Mouse (Mus musculus) embryonic facial prominence, embryonic 11.5 days (tissue): ENCODE data around the gene Foxd1. TPM values are rescaled to one million over a fixed set of nuclear protein-coding genes. Genes with fewer than 3 reads are reported as not detected.
A peak's percentile ranks its signal among the peaks of the same experiment; 100 is the strongest.

ENCODE experiments used
- ATAC-seq: fragments of 200-750 bp; cut with Nextera tagmentation; replicated peaks from 2 replicates; pipeline ENCODE4 v1.8.0; 2017; ENCODE audit warnings: low read depth; ENCODE audit not compliant: insufficient number of reproducible peaks, low FRiP score, low TSS enrichment
- DNase-seq: peaks from one replicate; pipeline ENCODE4 v3.0.0-alpha.2; 2015; ENCODE audit warnings: low spot score
- H3K27ac ChIP-seq: fragments of 300-500 bp; sonication (generic); replicated peaks from 2 replicates; pipeline ENCODE4 v1.5.1; 2014; ENCODE audit warnings: mild to moderate bottlenecking, low read depth, low read length, control low read depth
- H3K27me3 ChIP-seq: fragments of 300-500 bp; sonication (generic); 2 replicates; pipeline ENCODE4 v1.6.1; 2014; ENCODE audit warnings: mild to moderate bottlenecking, low read length, moderate library complexity, mixed read lengths; ENCODE audit not compliant: control insufficient read depth, insufficient read depth
- H3K36me3 ChIP-seq: fragments of 300-500 bp; sonication (generic); replicated peaks from 2 replicates; pipeline ENCODE4 v1.6.1; 2014; ENCODE audit warnings: low read depth, mild to moderate bottlenecking, low read length, moderate library complexity, mixed read lengths; ENCODE audit not compliant: control insufficient read depth, insufficient read depth
- H3K4me1 ChIP-seq: fragments of 300-500 bp; sonication (generic); 2 replicates; pipeline ENCODE4 v1.6.1; 2014; ENCODE audit warnings: low read length, mixed read lengths; ENCODE audit not compliant: control insufficient read depth, insufficient read depth
- H3K4me2 ChIP-seq: fragments of 300-500 bp; sonication (generic); 2 replicates; pipeline ENCODE4 v1.6.1; 2014; ENCODE audit warnings: low read depth, mild to moderate bottlenecking, control low read depth, low read length, moderate library complexity
- H3K4me3 ChIP-seq: fragments of 300-500 bp; sonication (generic); 2 replicates; pipeline ENCODE4 v1.5.1; 2014; ENCODE audit warnings: low read depth, low read length, control low read depth
- H3K9ac ChIP-seq: fragments of 300-500 bp; sonication (generic); replicated peaks from 2 replicates; pipeline ENCODE4 v1.6.1; 2014; ENCODE audit warnings: mild to moderate bottlenecking, control low read depth, low read length
- H3K9me3 ChIP-seq: fragments of 300-500 bp; sonication (generic); replicated peaks from 2 replicates; pipeline ENCODE4 v1.6.1; 2016; ENCODE audit warnings: mild to moderate bottlenecking, low read length, inconsistent platforms, mixed read lengths; ENCODE audit not compliant: control insufficient read depth
- WGBS: fragments of 180-500 bp; shearing (Covaris S2); extraction: QIAGEN DNeasy Blood & Tissue Kit; methylation state at CpG from one replicate; pipeline ENCODE4 v1.1.7; 2014; 5-methylcytosine and 5-hydroxymethylcytosine counted together
- polyA plus RNA-seq: library from polyadenylated mRNA; unstranded; fragments of >200 nt; fragmentation: Nextera tagmentation; extraction: Ambion mirVana; gene quantifications from 2 replicates; pipeline ENCODE4 v1.2.1, GENCODE M21; 2014

Foxd1 gene
- polyA plus RNA-seq, 1 experiment from 2014 or later: 8.2 TPM

- WGBS: 4% methylated on average over 4 of the region's 4 CpGs
- peaks cover 41% of the 10 kb centered on the region for H3K27me3 ChIP-seq
- H3K4me2 ChIP-seq: no peak overlapping the region
- H3K36me3 ChIP-seq: no peaks in the 10 kb centered on the region
- H3K27ac ChIP-seq: no peak overlapping the region
- H3K4me3 ChIP-seq: no peak overlapping the region
- ATAC-seq (no peak), DNase-seq (peak; percentile 60)
- H3K9ac ChIP-seq: no peak overlapping the region
- no peaks in the 10 kb centered on the region for H3K9me3 ChIP-seq
- peaks cover 8% of the 10 kb centered on the region for H3K4me1 ChIP-seq
These were observed 9.0 kb downstream of the Foxd1 start for GRCm38 (mm10) chr13:98363046-98363445.

- H3K36me3 ChIP-seq: no peaks in the 10 kb centered on the region
- H3K4me2 ChIP-seq: no peak overlapping the region
- ATAC-seq (no peak), DNase-seq (peak; percentile 36)
- peaks cover 8% of the 10 kb centered on the region for H3K4me1 ChIP-seq
- no peak overlapping the region for H3K27ac ChIP-seq
- no peaks in the 10 kb centered on the region for H3K9me3 ChIP-seq
- 2% methylated on average over 8 of the region's 8 CpGs for WGBS
- H3K9ac ChIP-seq: no peak overlapping the region
- no peak overlapping the region for H3K4me3 ChIP-seq
- peaks cover 39% of the 10 kb centered on the region for H3K27me3 ChIP-seq
These were observed 11.0 kb downstream of the Foxd1 start for GRCm38 (mm10) chr13:98365081-98365480.

GRCm38 (mm10) chr13:98365766-98366421, 11.9 kb downstream of the Foxd1 start:
- Histone ChIP-seq H3K4me3 (peak overlapping the region; percentile 31), H3K4me1 (peaks cover 8% of the 10 kb centered on the region), H3K4me2 (peak overlapping the region; percentile 66), H3K9me3 (no peaks in the 10 kb centered on the region), H3K9ac (peak overlapping the region; percentile 57), H3K36me3 (no peaks in the 10 kb centered on the region), H3K27ac (0 out of 2 replicates have a peak overlapping the region, but pooled peaks have one; percentile 1), H3K27me3 (peaks cover 32% of the 10 kb centered on the region)
- WGBS: under 1% methylated on average over 52 of the region's 52 CpGs
- ATAC-seq (peak; percentile 65; the same call in 1 of the 2 replicates), DNase-seq (peak; percentile 68)

DNA sequence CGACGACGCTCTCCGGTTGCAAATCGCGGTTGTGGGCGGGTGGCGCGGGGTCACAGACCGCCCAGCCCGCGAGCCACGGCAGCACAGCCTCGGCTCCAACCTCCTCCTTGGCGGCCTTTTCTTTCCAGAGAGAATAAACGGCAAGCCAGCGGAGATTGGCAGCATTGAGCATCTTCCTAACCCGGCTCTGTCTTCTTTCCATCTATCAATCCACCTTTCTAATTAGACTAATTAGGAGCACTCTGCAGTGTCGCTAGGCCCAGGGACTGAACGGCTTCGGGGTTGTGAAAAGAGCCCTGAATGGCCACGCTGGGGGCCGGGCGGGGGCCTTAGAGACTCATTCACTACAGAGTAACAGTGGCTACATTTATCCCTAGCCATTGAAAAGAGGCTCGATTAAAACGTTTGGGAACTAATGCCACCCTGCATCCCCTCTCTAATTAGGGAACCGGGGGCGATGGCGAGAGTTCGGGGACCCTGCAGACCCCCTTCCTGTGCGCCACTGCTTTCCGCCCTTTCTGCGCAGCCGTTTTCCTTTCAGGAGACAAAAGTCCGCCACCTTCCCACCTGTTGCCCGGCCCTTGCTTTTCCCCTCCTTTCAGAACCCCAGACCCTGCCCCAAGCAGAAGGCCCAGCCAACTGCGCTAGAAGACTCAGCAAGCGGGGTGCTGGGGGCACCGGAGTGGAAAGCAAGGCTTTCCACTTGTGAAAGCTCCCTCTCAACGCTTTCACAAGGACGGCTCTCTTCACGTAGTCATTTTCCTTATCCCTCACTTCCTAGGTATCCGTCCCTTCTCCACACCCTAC, 12.6 kb downstream of the Foxd1 start:
- under 1% methylated on average over 43 of the region's 43 CpGs for WGBS
- Histone ChIP-seq H3K9ac (peak overlapping the region; percentile 46), H3K9me3 (no peaks in the 10 kb centered on the region), H3K27me3 (peaks cover 27% of the 10 kb centered on the region), H3K4me3 (peak overlapping the region; percentile 31), H3K4me1 (peaks cover 8% of the 10 kb centered on the region), H3K4me2 (peak overlapping the region; percentile 66), H3K27ac (no peak overlapping the region), H3K36me3 (no peaks in the 10 kb centered on the region)
- peak; percentile 53 for DNase-seq
- ATAC-seq: 0 out of 2 replicates have a peak, but pooled peaks have one; percentile 9

DNA sequence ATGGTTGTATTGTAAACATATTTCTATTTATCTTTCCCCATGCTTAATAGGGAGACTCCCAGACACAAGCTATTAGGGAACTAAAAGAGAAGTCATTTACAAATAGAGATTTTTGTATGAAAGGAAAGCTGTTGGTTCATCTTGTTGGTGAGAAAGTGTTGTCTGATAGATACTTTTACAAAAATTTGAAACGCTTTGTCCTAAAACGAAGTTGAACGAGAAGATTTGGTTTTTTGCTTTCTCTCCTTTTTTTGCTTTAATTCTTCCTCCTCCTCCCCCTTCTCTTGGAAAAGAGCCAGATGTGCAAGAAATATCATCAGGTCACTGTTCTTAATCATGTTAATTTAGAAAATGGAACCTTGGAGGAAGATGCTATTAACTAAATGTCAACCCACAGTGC, 13.6 kb downstream of the Foxd1 start:
- ATAC-seq: no peak
- Histone ChIP-seq H3K27ac (no peak overlapping the region), H3K4me1 (peaks cover 8% of the 10 kb centered on the region), H3K27me3 (peaks cover 21% of the 10 kb centered on the region), H3K4me2 (no peak overlapping the region), H3K36me3 (no peaks in the 10 kb centered on the region), H3K4me3 (no peak overlapping the region), H3K9ac (no peak overlapping the region), H3K9me3 (no peaks in the 10 kb centered on the region)
- 4% methylated on average over 3 of the region's 3 CpGs for WGBS
- no peak for DNase-seq

DNA sequence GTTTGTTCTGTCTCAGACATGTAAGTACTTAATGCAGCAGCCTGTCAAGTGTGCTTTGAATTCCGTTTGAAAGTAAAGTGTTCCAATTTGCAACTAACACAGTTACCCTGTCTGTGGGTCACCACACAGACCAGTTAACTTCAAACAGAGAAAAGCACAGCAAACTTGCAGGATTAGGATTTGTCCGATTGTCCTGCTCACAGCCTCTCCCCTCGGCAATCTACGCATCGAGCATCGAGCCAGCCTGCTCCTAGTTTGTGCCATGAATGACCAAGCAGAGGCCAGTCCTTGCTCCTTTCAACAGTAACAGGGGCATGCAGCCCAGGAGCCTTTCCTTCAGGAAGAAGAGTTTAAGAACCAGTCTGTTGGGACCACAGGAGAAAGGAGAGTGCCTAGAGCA, 15.0 kb downstream of the Foxd1 start:
- no peaks in the 10 kb centered on the region for H3K9me3 ChIP-seq
- no peak overlapping the region for H3K9ac ChIP-seq
- 7% methylated on average over 6 of the region's 6 CpGs for WGBS
- H3K4me2 ChIP-seq: no peak overlapping the region
- H3K27me3 ChIP-seq: peaks cover 14% of the 10 kb centered on the region
- H3K27ac ChIP-seq: no peak overlapping the region
- no peak for ATAC-seq
- no peaks in the 10 kb centered on the region for H3K36me3 ChIP-seq
- DNase-seq: no peak
- H3K4me3 ChIP-seq: no peak overlapping the region
- peaks cover 8% of the 10 kb centered on the region for H3K4me1 ChIP-seq

- Histone ChIP-seq H3K4me2 (no peak overlapping the region), H3K4me1 (no peaks in the 10 kb centered on the region), H3K9ac (no peak overlapping the region), H3K27ac (no peak overlapping the region), H3K4me3 (no peak overlapping the region), H3K27me3 (no peaks in the 10 kb centered on the region), H3K36me3 (no peaks in the 10 kb centered on the region), H3K9me3 (no peaks in the 10 kb centered on the region)
- DNase-seq: no peak
- no peak for ATAC-seq
- 39% methylated on average over 8 of the region's 8 CpGs for WGBS
These were observed 20.5 kb downstream of the Foxd1 start for GRCm38 (mm10) chr13:98374560-98374959.

DNA sequence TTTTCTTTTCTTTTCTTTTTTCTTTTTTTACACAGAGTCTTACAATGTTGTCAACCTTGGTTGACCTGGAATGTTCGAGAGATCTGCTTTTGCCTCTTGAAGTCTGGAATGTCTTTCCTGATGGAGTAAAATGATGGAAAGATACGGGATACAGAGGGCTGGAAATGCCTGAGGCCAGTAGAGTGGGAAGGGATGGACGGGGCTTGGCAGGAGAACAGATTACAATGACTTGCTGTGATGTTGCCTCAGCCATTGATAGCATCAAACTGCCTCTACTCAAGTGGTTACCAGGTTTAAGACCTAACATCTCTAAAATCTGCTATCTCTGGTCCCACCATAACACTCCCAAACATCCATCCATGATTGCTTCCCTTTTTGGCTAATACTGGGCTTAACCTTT, 20.9 kb downstream of the Foxd1 start:
- no peak overlapping the region for H3K9ac ChIP-seq
- no peaks in the 10 kb centered on the region for H3K9me3 ChIP-seq
- ATAC-seq (no peak), DNase-seq (no peak)
- no peaks in the 10 kb centered on the region for H3K4me1 ChIP-seq
- no peak overlapping the region for H3K4me3 ChIP-seq
- no peak overlapping the region for H3K4me2 ChIP-seq
- no peak overlapping the region for H3K27ac ChIP-seq
- no peaks in the 10 kb centered on the region for H3K27me3 ChIP-seq
- H3K36me3 ChIP-seq: no peaks in the 10 kb centered on the region
- 22% methylated on average over 3 of the region's 3 CpGs for WGBS
